Comparison of ENCODE assay signal across 15 mouse cellular contexts in the genomic region with DNA sequence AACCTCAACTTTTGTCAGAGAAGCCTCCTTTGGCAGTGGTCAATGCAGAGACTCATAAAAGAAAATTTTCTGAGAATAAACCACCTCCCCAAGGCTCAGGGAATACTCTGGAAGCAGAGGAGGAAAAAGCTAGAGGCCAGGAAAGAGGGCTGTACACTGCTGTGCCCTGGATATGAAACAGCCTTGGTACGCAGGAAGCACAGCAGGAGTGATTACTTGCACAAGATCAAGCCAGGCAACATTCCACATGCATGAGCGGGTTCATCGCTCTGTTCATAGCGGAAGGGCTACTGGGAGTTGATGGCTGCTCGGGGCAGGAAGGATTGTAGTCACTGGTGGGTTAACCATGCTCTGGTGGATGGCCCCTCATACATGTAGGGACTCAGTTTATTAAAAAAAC. TPM values are rescaled to one million over a fixed set of nuclear protein-coding genes. Genes with fewer than 3 reads are reported as not detected.
DNase-seq lines count a peak whose midpoint lies in the region; ATAC-seq and TF ChIP-seq lines count a peak whose summit lies in the region.
"Had no signal": no experiment of that assay in that cellular context is flagged by ENCODE, and none has a peak within 500 bp of the region (broad histone marks: within the 10 kb centered on the region; RNA-seq: fewer than 3 reads in every experiment).

No protein-coding gene starts in this region.

- 0 out of 2 replicates have a peak, but pooled peaks cover 4% of the 10 kb centered on the region for H3K4me1 ChIP-seq in kidney, embryonic 15.5 days
- H3K4me1 ChIP-seq: hindbrain, embryonic 13.5 days; midbrain, embryonic 10.5 days had no signal

- H3K36me3 ChIP-seq in kidney, embryonic 15.5 days: peaks cover 67% of the 10 kb centered on the region

- peak; percentile 78; the same call in 1 of the 2 replicates for ATAC-seq in kidney, embryonic 15.5 days (replicated peaks; ENCODE audit: low FRiP score)

- TF ChIP-seq CTCF in gastrocnemius, adult 2 months (IDR thresholded peaks at IDR 0.05): no peak

- no peak overlapping the region for H3K4me2 ChIP-seq in kidney, embryonic 15.5 days
- H3K4me2 ChIP-seq: hindbrain, embryonic 13.5 days had no signal

- peak overlapping the region; percentile 16; the same call in 1 of the 2 replicates for H3K4me3 ChIP-seq in gastrocnemius, adult 2 months
- no peak overlapping the region for H3K4me3 ChIP-seq in kidney, embryonic 15.5 days (replicated peaks)
- H3K4me3 ChIP-seq: hindbrain, embryonic 13.5 days; midbrain, embryonic 10.5 days had no signal

- no peaks in the 10 kb centered on the region for H3K27me3 ChIP-seq in kidney, embryonic 15.5 days
- H3K27me3 ChIP-seq: hindbrain, embryonic 13.5 days had no signal

- intact Hi-C loops in gastrocnemius, adult 2 months (cut with DNase I): no loop called here
- intact Hi-C loops in heart, postnatal 14 days (cut with DNase I): no loop called here

- peak overlapping the region; percentile 91 for H3K27ac ChIP-seq in gastrocnemius, adult 2 months
- H3K27ac ChIP-seq in kidney, embryonic 15.5 days: no peak overlapping the region
- H3K27ac ChIP-seq: hindbrain, embryonic 13.5 days; midbrain, embryonic 10.5 days had no signal

- WGBS in kidney, embryonic 15.5 days: 72% methylated on average over 5 of the region's 5 CpGs

- H3K9ac ChIP-seq in kidney, embryonic 15.5 days: no peak overlapping the region
- H3K9ac ChIP-seq: hindbrain, embryonic 13.5 days had no signal

- DNase-seq in gastrocnemius, adult 2 months: no peak
- no peak for DNase-seq in gastrocnemius, adult 8-10 months (ENCODE audit: low spot score in 2 of 2)
- peak; percentile 68 for DNase-seq in urinary bladder, postnatal 14 days (ENCODE audit: low spot score)
- DNase-seq in urinary bladder, postnatal 10 days (ENCODE audit: low spot score): no peak
- DNase-seq in right cerebral cortex, postnatal 36 days (ENCODE audit: low spot score in 2 of 2): no peak
- no peak for DNase-seq in heart, postnatal 14 days
- no peak for DNase-seq in right cerebral cortex, postnatal 4 days
- DNase-seq: adrenal gland, adult 8-10 months; liver; lung, postnatal 14 days; right cerebral cortex, postnatal 14 days; thymus, adult 18-20 months had no signal

- no peaks in the 10 kb centered on the region for H3K9me3 ChIP-seq in kidney, embryonic 15.5 days (replicated peaks)
- H3K9me3 ChIP-seq: hindbrain, embryonic 13.5 days; midbrain, embryonic 10.5 days had no signal

RNA-seq across cellular contexts. Expression of a gene that starts 21.0 kb away (rescaled TPM):
- total RNA-seq in gastrocnemius, adult 2 months (2021): 10 to 100 TPM in 1 of 2 experiments, 1 to 10 TPM in 1; 6.7 to 10.2 TPM
- 1 to 10 TPM; 6.1 to 9.7 (median 7.1) TPM for total RNA-seq in gastrocnemius, adult 8-10 months (2022)
- 9.7 and 11.6 TPM in 2 replicates for polyA plus RNA-seq in kidney, embryonic 15.5 days (2015; fragmentation: Nextera tagmentation; extraction: Ambion mirVana)
- 1 to 10 TPM; 5.7 to 7.6 TPM for total RNA-seq in heart, postnatal 14 days (2021)
